Mouse (Mus musculus): ENCODE results near the gene Coa3.
A peak's percentile ranks its signal among the peaks of the same experiment; 100 is the strongest.
"Not testable (repeated sequence)": the region's sequence is repeated elsewhere in the genome, so short reads cannot be mapped to it uniquely, and the experiment has no call there.

Gene Coa3

DNA sequence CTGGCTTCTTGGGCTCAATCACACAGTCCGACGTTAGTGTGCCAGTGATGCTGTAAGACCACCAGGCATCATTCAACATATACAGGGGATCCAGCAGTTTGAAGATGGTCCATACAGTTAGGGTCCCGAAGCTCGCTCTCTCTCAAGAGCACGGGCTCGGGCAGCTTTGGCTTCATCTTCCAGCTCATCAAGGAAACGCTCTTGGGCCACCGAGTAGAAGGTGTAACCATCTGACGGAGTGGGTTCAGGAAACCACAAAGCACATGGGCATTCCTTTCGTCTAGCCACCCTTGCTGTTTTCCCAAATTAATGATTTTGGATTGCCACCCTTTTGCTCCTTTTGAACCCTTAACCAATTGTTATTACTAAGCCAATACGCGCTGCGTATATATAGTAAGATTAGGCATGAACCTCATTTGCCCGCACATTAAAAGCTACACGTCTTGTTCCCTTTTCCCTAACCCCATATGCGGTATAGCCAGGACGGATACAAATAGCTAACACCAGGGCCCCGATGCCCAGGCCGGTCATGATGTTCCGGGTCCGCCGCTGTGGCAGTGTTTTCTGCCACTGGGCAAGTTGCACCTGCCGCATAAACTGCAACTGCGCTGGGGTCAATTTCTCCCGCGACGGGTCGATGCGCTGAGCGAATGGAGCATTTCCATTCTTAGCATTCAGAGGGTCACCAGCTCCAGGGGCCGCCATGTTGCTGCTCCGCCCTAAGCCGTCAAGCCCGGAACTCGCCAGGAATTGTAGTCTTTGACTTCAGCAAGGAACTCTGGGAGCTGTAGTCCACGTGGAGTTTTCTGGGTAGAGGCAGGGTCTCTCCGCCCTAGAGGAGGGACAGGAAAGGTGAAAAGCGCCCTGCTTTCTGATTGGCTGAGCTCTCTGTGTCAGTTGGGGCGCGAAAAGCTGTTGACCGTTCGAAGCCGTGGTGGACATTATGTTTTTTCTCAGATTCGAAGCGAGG lies at the start of gene Coa3, which contains the start of gene Cntd1:
Gene Coa3, minus strand, starts transcription at position 892 of the 970 bp plus-strand sequence.
Gene Cntd1, plus strand, starts transcription at position 790 of the 970 bp plus-strand sequence.
- peak; percentile 90 for DNase-seq

DNA sequence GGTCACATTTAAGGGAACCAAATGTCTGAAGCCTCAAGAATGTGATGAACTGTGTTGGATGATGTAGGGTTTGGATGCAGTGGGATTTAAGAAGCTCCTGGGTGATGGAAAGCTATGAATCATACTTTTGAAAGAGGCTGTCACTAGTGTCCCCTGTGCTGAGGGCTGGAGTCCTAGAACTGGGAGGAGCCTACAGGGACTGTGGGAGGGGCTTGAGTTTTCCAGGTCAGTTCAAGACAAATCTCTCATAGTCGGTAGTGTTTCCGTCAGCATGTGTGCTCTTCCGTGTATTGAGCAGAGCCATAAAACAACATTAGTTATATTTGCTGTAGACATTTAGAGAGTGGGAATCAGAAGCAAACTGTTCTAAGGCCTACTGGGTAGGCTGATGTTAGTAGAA lies 48.4 kb upstream of the Coa3 start:
- no peak for DNase-seq

DNA sequence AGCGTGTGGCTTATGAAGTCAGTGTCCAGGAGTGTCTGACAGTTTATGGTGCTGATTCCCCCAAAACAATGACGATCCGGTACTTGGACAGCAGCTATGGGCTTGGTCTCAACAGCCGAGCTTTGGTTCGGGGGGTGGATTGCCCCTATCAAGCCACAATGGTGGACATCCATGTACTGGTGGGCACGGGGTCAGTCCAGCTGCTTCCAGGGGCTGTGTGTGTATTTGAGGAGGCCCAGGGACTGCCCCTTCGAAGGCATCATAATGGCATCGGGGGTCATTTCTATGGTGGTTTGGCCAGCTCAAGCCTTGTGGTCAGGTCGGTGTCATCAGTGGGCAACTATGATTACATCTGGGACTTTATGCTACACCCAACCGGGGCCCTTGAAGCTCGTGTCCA lies 47.2 kb upstream of the Coa3 start:
- no peak for DNase-seq

DNA sequence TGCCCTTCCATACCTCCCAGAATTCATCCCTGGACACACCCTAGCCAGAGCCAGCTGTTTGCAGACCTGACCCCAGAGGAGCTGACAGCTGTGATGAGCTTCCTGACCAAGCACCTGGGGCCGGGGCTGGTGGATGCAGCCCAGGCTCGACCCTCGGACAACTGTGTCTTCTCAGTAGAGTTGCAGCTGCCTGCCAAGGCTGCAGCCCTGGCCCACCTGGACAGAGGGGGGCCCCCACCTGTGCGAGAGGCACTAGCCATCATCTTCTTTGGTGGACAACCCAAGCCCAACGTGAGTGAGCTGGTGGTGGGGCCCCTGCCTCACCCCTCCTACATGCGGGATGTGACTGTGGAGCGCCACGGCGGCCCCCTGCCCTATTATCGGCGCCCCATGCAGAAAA lies 46.3 kb upstream of the Coa3 start:
- not testable (repeated sequence) for DNase-seq

DNA sequence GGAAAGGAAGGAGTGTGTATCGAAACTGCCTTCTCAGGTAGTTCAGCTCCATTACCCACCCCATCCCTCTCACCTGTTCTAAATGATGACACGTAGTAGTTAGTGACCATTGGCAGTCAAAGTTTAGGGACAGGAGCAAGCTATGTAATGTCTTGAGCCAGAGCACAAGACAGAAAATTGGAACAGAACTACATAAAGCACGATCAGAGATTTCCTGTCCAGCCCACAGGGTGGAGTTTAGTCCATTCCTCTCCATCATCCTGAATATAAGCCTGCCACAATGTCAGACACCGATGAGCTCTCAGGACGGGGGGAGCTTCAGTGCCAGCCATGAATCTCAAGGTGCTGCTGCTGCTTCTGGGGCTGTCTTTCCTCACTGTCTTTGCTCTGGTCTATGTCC lies 45.8 kb upstream of the Coa3 start, which contains the start of gene Aoc2:
Gene Aoc2, plus strand, starts transcription at position 301 of the 400 bp plus-strand sequence.
- no peak for DNase-seq

DNA sequence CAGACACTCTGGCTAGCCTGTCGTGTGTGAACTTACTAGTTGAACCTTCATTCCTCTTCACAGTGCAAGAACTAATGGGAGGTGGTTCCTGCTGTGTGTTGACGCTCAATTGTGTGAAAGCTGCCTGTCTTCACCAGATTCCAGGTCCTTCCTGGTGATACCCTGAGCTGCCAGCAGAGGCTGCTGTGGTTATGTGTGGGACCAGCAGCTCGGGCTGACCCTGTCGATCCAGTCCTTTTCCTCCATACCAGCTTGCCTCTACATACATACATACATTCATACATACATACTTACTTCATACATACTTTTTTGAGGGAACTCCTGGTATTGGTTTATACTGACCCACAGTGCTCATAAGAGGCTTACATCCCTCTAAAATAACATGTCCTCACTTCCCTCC lies 44.7 kb upstream of the Coa3 start:
- DNase-seq, result peak; percentile 62

DNA sequence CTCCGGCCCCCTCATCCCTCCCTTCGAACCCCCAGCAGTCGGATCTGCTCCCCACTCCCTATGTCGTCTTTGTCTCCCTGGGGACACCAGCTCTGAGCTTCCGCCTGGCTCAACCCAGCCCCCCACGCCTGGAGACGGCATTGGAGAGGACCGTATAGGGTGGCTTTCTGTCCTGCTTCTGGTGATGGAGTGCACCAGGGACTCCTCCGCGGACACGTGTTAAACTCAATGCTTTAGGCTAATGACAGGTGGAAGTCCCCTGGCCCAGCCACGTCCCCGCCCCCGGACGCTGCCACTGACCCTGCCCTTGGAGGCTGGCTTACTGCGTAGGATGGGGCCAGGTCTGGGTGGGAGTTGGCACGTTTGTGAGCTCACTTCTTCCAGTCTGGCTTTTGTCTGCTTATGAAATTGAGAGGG lies 37.6 kb upstream of the Coa3 start:
- no peak for DNase-seq

DNA sequence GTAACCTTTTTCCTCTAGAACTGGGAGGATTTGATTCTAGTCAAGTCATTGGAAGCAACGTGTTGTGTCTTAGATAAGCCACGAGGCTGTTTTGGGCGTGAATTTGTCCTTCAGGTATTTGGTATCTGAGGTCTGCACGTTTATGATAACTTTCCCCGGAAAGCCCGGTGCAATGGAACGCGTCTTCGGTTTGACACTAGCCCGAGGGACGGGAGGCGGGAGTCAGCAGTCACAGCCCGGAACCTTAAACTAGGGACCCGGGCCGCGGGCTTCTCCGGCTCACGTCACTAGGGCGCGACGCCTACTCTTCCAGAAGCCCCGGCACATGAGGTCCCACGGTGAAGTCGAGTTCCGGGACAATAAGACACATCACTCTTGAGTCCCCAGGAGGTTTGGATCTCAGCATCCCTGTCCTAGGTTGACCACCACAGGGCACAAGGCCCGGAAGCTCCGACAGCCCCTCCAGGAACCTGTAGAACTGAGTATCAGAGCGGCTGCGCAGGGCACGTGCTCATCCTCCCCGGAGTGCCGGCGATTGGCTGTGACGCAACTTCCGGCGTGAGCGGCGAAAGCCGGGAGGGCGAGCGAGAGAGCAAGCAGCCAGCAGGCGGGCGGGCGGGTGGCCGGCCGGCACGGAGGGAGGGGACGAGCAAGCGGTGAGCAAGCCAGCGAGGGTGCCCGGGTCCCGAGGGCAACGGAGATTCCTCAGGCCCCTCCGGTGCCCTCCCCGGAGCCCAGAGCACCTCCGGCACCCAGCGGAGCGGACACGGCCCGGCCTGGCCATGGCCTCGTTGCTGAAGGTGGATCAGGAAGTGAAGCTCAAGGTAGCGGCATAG lies 37.0 kb upstream of the Coa3 start, which contains the start of gene Psme3:
Gene Psme3, plus strand, starts transcription at position 549 of the 836 bp plus-strand sequence.
- DNase-seq, result peak; percentile 92

DNA sequence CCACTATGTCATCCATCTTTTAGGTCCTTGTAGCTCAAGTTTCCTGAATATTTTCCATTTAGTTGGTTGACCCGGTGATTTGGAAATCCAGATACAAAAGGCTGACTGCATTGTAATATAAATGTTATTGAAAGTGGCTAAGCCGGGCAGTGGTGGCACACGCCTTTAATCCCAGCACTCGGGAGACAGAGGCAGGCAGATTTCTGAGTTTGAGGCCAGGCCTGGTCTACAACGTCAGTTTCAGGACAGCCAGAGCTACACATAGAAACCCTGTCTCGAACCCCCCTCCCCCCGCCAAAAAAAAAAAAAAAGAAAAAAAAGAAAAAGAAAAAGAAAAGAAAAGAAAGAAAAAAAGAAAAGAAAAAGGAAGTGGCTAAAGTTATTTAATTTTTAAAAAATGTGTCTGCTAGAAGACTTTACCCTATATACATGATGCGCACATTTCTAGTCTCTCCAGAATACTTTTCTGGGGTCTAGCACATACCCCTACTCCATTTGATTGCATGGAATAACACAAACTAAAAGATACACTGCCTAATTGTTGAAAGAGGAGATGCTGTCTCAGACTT lies 36.3 kb upstream of the Coa3 start:
- no peak for DNase-seq

DNA sequence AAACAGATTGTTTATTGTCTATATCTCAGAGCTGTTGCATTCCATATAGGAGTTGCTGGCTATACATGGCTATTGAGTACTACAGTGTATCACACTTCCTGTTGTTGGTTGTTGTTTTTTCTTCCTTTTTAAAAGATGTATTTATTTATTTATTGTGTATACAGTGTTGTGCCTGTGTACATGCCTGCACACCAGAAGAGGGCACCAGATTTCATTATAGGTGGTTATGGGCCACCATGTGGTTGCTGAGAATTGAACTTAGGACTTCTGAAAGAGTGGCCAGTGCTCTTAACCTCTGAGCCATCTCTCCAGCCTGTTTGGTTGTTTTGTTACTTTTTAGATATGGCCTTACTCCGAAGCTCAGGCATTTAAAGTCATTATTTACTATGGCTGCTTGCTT lies 35.7 kb upstream of the Coa3 start:
- DNase-seq, result no peak

DNA sequence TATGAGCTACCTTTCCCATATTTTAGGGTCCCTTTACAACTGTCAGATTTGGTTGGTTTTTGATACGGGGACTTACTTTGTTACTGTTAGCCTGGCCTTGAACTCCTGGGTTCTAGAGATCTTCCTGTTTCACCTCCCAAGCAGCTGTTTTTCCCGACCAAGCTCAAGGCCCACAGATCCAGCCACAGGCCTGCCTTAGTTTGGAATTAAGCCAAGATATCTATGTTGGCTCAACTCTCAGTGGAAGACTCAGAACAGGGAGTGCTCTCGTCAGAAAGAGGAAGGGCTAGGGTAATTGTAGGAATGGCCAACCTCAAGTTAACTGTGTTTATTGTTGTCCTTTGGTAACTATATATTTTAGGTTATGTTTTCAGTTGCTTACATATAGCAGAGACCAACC lies 33.2 kb upstream of the Coa3 start:
- no peak for DNase-seq

DNA sequence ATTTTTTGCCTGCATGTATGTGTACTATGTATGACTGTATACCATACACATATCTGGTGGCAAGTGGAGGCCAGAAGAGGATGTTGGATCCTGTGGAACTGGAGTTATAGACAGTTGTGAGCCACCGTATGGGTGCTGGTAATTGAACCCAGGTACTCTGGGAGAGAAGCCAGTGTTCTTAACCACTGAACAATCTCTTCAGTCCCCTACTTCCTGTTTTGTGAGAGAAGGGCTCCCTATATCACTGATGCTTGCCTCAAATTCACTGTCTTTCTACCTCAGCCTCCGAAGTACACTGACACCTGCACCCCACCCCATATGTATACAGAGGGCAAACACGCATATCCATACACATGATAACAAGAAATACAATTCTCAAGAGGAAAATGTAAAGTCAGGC lies 32.2 kb upstream of the Coa3 start:
- DNase-seq, result no peak

DNA sequence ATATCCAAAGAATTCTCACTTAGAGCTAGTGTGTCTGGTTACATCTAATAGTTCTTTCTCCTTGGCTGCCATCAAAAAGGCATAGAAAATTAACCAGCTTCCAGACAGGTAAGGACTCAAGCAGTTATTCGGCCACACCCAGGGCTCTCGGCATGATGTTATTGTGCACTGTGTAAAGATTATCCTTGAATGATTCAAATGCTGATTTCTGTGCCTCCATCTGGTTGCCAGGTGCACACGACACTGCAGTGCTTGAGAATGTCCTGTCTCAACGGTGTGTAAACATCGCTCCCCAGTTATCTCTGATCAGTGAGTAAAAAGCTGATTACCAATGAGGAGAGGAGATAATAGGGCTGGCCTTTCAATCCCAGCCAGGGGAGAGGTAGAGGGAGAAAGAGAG lies 28.8 kb upstream of the Coa3 start:
- no peak for DNase-seq

DNA sequence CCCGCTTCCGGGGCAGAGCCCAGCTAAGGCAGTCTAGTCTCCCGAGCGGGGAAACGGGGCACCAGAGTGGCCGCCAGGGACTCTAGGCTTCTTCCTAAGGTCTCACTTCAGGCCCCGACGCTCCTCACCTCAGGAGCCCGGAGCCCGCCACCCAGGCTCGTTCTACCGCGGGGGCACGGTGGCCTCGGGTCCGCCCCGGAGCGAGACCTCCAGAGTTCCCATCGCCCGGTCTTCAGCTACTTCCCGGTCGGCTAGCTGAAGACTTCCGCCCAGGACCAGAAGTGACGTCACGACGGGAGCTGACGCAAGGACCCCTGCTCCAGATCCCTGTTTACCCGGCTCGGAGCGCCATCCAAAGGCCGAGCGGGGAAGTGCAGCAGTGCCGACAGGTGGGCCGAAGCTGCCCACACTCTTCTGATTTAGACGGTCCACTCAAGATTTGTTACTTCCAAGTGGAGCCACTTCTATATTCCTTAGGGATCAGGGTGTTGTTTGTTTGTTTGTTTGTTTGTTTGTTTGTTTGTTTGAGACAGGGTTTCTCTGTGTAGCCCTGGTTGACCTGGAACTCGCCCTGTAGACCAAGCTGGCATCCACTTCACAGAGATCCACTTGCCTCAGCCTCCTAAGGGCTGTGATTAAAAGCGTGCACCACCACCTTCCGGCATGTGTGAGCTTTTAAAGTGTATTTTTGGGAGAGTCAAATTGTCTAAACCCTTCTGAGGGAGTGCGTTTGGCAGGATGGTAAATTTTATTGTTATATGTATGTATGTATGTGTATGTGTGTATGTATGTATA lies 23.3 kb upstream of the Coa3 start, which contains the start of gene Becn1:
Gene Becn1, minus strand, starts transcription at position 283 of the 795 bp plus-strand sequence.
- peak; percentile 95 for DNase-seq

DNA sequence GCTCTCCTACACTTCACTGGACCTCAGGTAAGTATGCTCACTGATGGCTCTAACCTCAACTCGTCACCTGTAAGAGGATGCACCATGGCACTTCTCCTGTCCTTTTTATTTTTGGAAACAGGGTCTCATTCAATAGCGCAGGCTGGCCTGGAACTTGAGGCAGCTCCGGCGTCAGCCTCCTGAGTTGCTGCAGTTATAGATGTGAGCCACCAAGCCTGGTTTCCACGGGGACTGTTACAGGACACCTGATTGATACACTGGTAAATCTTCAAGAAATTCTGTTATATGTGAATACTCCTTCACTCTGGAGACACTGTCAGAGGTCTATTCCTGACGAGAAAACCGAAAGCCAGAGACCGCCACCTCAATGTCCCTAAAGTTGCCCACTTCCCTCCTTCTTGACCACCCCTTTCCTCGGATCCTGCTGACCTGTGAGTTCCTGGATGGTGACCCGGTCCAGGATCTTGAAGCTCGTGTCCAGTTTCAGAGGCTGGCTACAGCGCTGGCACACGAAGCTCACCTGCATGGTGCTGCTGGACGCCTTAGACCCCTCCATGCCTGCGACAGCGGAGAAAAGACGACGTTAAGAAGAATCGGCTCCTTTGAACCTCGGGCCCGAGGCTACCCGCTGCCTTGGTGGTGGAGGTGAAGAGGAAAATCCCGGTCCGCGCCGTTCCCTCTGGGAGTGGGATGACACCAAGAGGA lies 22.5 kb upstream of the Coa3 start:
- DNase-seq, result no peak

DNA sequence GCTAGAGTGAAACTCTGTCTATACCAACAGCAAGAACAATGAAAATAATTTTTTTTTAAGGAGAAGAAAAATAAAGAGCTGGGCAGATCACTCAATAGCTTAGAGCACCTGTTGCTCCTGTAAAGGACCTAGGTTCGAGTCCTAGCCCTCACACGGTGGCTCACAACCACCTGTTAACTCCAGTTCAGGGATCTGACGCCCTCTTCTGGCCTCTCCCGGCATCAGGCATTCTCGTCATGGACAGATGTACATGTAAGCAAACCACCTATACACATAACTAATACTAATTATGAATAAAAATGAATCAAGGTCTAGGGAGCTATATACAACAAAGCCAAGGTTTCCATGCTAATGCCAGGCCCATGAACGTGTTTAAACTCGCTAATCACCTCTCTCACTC lies 22.0 kb upstream of the Coa3 start:
- no peak for DNase-seq

DNA sequence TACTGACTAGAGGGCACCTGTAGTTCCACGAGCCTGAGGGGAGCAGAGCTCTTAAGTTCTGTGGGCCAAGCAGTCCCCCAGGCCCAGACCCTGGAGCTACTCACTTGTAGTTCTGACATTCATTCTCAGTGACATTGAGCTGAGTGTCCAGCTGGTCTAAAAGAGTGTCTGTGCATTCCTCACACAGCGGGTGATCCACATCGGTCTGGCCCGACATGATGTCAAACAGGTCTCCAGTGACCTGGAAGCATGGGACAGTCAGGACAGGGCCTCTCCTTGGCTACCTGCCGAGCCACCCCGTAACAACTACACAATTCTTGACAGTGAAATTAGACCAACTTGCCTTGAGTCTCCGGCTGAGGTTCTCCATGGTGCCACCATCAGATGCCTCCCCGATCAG lies 16.3 kb upstream of the Coa3 start:
- DNase-seq, result no peak

DNA sequence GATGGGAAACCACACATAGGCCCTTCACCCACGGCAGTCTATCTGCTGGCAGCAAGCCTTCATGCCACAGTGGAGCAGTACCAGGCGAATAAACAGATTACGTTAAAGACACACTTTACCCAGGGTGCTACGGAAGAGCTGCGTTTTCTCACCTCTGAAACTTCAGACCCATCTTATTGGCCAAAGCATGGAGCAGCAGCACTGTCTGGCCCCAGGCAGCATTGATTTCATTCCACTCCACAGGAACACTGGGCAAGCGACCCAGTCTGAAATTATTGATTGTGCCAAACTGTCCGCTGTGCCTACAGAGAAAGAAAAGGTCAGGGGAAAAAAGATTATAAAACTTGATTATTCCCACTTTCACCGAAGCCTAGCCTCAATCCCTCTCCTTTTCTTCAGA lies 12.3 kb upstream of the Coa3 start:
- DNase-seq, result no peak

DNA sequence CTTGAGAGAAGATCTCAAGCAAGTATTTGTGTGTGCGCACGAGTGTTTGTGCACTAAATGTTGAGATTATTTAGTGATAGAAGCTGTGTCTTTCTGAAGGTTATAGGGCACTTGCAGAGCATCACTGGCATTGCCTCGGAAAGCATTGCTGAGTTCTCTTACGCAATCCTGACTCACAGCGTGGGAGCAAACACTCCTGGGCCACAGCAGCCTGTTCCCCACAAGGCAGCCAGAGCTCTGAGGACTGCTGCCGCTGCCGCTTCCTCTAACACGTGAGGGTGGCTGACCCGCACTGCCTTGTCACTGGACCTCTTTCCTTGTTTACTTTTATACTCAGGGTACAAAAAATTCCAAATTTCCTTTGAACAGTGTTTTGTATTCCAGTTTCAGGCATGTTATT lies 8.4 kb upstream of the Coa3 start:
- no peak for DNase-seq

DNA sequence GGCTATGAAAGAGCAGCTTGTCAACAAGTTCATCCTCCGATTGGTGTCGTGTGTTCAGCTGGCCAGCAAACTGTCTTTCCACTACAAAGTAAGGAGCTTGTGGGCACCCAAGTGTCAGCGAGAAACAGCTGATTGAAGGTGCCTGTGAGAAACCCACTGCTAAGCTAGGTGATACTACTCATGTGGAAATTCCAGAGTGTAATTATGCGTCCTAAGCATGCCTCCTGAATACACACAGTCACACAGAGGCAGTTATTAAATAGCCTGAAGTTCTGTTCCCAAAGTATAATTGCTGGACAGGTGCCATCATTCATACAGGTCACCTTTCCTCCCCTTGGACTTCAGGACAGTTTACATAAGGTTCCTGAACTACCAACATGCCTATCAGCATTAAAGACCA lies 4.9 kb upstream of the Coa3 start:
- no peak for DNase-seq

DNA sequence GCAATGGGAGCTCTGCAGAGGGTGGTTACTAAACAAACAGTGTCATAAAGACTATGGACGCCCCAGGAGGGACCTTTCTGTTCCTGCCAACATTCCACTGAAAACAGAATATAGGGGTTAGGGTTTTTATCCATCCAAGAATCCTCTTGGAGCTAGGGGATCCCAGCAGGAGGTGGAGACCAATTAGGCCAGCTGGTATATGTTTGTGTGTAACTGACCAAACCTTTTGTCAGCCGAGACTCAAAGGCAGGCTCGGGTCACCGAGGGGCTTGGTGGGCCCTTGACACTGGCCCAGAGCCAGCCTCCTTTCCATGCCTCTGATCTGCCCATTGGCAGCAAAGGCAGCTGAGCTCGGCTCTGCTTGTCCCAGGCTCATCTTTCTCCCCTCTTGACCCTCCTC lies 4.0 kb upstream of the Coa3 start:
- no peak for DNase-seq

DNA sequence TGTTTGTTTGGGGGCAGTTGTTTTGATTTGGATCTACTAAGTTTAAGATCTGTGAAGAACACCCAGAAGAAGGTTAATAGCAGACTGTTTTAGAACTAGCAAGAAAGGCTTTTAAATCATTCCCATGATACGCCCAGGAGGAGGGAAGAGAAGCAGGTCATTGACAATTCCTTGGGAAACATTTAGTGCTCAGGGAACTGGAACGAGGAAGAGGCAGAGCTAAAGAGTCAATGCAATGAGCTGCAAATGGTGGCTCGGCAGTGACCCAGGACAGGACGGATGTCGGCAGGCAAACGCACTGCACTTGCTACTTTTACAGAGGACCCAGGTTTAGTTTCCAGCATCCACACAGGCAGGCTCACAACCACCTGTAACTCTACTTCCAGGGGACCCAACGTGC lies 1.9 kb upstream of the Coa3 start:
- DNase-seq, result no peak

Data from thymus, postnatal 14 days (tissue).